Mouse (Mus musculus) T-cell, adult 2 months (primary cell): ENCODE measurements around the gene Olfr332.
A peak's percentile ranks its signal among the peaks of the same experiment; 100 is the strongest.
"Not testable (repeated sequence)": the region's sequence is repeated elsewhere in the genome, so short reads cannot be mapped to it uniquely, and the experiment has no call there.

ENCODE experiments used
- DNase-seq: peaks from one replicate; pipeline ENCODE4 v3.0.0; 2022; ENCODE audit warnings: low spot score

Olfr332 gene

GRCm38 (mm10) chr11:58492455-58492854 is at the start of gene Olfr332:
TSS of gene Olfr332 (minus strand) at chr11:58492555.
- DNase-seq: no peak

GRCm38 (mm10) chr11:58534736-58535135 is 42.4 kb upstream of the Olfr332 start, which contains the start of gene Olfr330:
TSS of gene Olfr330 (minus strand) at chr11:58534836.
- DNase-seq: not testable (repeated sequence)

- peak; percentile 9 for DNase-seq
Measured at GRCm38 (mm10) chr11:58519756-58520155, 27.4 kb upstream of the Olfr332 start.

- DNase-seq: peak; percentile 47
Measured at GRCm38 (mm10) chr11:58518916-58519315, 26.6 kb upstream of the Olfr332 start.

- not testable (repeated sequence) for DNase-seq
Measured at GRCm38 (mm10) chr11:58509058-58509457, 16.7 kb upstream of the Olfr332 start.

- not testable (repeated sequence) for DNase-seq
Measured at GRCm38 (mm10) chr11:58502472-58502871, 10.1 kb upstream of the Olfr332 start, which contains the start of gene Olfr331. TSS of gene Olfr331 (minus strand) at chr11:58502572.

GRCm38 (mm10) chr11:58499290-58499689 is 6.9 kb upstream of the Olfr332 start:
- DNase-seq: no peak

GRCm38 (mm10) chr11:58498761-58499160 is 6.4 kb upstream of the Olfr332 start:
- DNase-seq: no peak

- no peak for DNase-seq
Measured at GRCm38 (mm10) chr11:58462170-58462569, 30.2 kb downstream of the Olfr332 start, which contains the start of gene Olfr30. TSS of gene Olfr30 (minus strand) at chr11:58462270.

- no peak for DNase-seq
Measured at GRCm38 (mm10) chr11:58453592-58453991, 38.8 kb downstream of the Olfr332 start.

GRCm38 (mm10) chr11:58452759-58453158 is 39.6 kb downstream of the Olfr332 start, which contains the start of gene Lypd9:
TSS of gene Lypd9 (minus strand) at chr11:58452923.
- DNase-seq: no peak
